Mouse (Mus musculus) liver, embryonic 13.5 days (tissue): Measurements from ENCODE around the gene Kcnq4. TPM values are rescaled to one million over a fixed set of nuclear protein-coding genes. Genes with fewer than 3 reads are reported as not detected.

ENCODE experiments used
- ATAC-seq: fragments of 200-750 bp; cut with Nextera tagmentation; 2 replicates; pipeline ENCODE4 v1.8.0; 2017; ENCODE audit warnings: low read depth, mild to moderate bottlenecking, moderate number of reproducible peaks, moderate library complexity
- DNase-seq: peaks from one replicate; pipeline ENCODE4 v3.0.0; 2022
- H3K27ac ChIP-seq: fragments of 300-500 bp; sonication (generic); 2 replicates; pipeline ENCODE4 v1.5.1; 2015; ENCODE audit warnings: moderate library complexity, mild to moderate bottlenecking, inconsistent platforms
- H3K27me3 ChIP-seq: fragments of 300-500 bp; sonication (generic); 2 replicates; pipeline ENCODE4 v1.6.1; 2015; ENCODE audit warnings: mild to moderate bottlenecking, inconsistent platforms
- H3K36me3 ChIP-seq: fragments of 300-500 bp; sonication (generic); 2 replicates; pipeline ENCODE4 v1.6.1; 2015; ENCODE audit warnings: mild to moderate bottlenecking, inconsistent platforms
- H3K4me1 ChIP-seq: fragments of 300-500 bp; sonication (generic); replicated peaks from 2 replicates; pipeline ENCODE4 v1.6.1; 2015; ENCODE audit warnings: inconsistent platforms
- H3K4me2 ChIP-seq: fragments of 300-500 bp; sonication (generic); 2 replicates; pipeline ENCODE4 v1.6.1; 2015; ENCODE audit warnings: inconsistent platforms, mild to moderate bottlenecking, moderate library complexity
- H3K4me3 ChIP-seq: fragments of 300-500 bp; sonication (generic); replicated peaks from 2 replicates; pipeline ENCODE4 v1.5.1; 2015; ENCODE audit warnings: mild to moderate bottlenecking, inconsistent platforms
- H3K9ac ChIP-seq: fragments of 300-500 bp; sonication (generic); 2 replicates; pipeline ENCODE4 v1.6.1; 2015; ENCODE audit warnings: mild to moderate bottlenecking, inconsistent platforms
- H3K9me3 ChIP-seq: fragments of 300-500 bp; sonication (generic); replicated peaks from 2 replicates; pipeline ENCODE4 v1.6.1; 2016; ENCODE audit warnings: inconsistent platforms
- WGBS: fragments of 180-500 bp; shearing (Covaris S2); methylation state at CpG from one replicate; pipeline ENCODE4 v1.1.7; 2015; ENCODE audit not compliant: insufficient replicate concordance; 5-methylcytosine and 5-hydroxymethylcytosine counted together
- polyA plus RNA-seq: library from polyadenylated mRNA; unstranded; fragments of >200 nt; fragmentation: Nextera tagmentation; extraction: Ambion mirVana; gene quantifications from 2 replicates; pipeline ENCODE4 v1.2.1, GENCODE M21; 2015

Gene Kcnq4
- polyA plus RNA-seq, 1 experiment from 2014 or later = 0.10 TPM

DNA sequence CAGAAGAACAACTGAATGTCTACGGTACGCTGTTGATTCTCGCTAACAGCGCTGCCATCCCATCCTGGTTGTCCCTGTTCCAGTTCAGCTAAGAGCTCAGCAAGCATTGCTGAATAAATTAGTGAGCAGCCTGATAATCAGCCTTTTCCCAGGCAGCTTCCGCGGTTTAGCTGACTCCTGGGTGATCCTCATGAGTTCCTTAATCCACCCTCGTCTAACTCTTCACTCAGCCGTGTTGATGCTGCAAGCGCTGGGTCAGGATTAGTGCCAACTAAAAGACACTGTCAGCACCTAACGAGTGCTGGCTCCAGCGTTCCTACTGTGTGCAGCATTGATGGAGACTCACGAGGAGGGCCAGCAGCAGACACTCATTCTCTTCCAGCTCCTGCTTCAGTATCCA is 77.4 kb downstream of the Kcnq4 start:
- no peak overlapping the region for H3K4me2 ChIP-seq
- H3K27ac ChIP-seq = peak overlapping the region; percentile 96
- ATAC-seq (no peak), DNase-seq (no peak)
- no peak overlapping the region for H3K4me3 ChIP-seq
- H3K4me1 ChIP-seq = peaks cover 87% of the 10 kb centered on the region
- no peaks in the 10 kb centered on the region for H3K27me3 ChIP-seq
- no peak overlapping the region for H3K9ac ChIP-seq
- peaks cover 8% of the 10 kb centered on the region; the same call in 1 of the 2 replicates for H3K36me3 ChIP-seq
- no peaks in the 10 kb centered on the region for H3K9me3 ChIP-seq
- 49% methylated on average over 12 of the region's 12 CpGs for WGBS

GRCm38 (mm10) chr4:120669585-120669984 is 78.8 kb downstream of the Kcnq4 start:
- peak overlapping the region; percentile 96 for H3K27ac ChIP-seq

GRCm38 (mm10) chr4:120668551-120668950 is 79.9 kb downstream of the Kcnq4 start:
- Histone ChIP-seq H3K9me3 (no peaks in the 10 kb centered on the region), H3K9ac (peak overlapping the region; percentile 98), H3K4me1 (peaks cover 86% of the 10 kb centered on the region), H3K36me3 (peaks cover 8% of the 10 kb centered on the region; the same call in 1 of the 2 replicates), H3K4me3 (peak overlapping the region; percentile 94), H3K27me3 (no peaks in the 10 kb centered on the region), H3K4me2 (peak overlapping the region; percentile 91), H3K27ac (peak overlapping the region; percentile 96)
- no peak for ATAC-seq
- peak; percentile 59 for DNase-seq
- WGBS = 70% methylated on average over 4 of the region's 4 CpGs

More at GRCm38 (mm10) chr4:120669585-120669984, 78.8 kb downstream of the Kcnq4 start:
- DNase-seq (peak; percentile 58), ATAC-seq (no peak)
- H3K36me3 ChIP-seq = peaks cover 8% of the 10 kb centered on the region; the same call in 1 of the 2 replicates
- no peak overlapping the region for H3K4me3 ChIP-seq
- peaks cover 89% of the 10 kb centered on the region for H3K4me1 ChIP-seq
- H3K4me2 ChIP-seq = peak overlapping the region; percentile 91
- H3K9ac ChIP-seq = 0 out of 2 replicates have a peak overlapping the region, but pooled peaks have one; percentile 98
- no peaks in the 10 kb centered on the region for H3K9me3 ChIP-seq
- H3K27me3 ChIP-seq = no peaks in the 10 kb centered on the region
- WGBS = 37% methylated on average over 5 of the region's 5 CpGs

GRCm38 (mm10) chr4:120667555-120667954 is 80.9 kb downstream of the Kcnq4 start:
- ATAC-seq = no peak
- peaks cover 86% of the 10 kb centered on the region for H3K4me1 ChIP-seq
- WGBS = 10% methylated on average over 10 of the region's 10 CpGs

GRCm38 (mm10) chr4:120667045-120667501 is 81.3 kb downstream of the Kcnq4 start:
- Histone ChIP-seq H3K27ac (peak overlapping the region; percentile 96), H3K9ac (peak overlapping the region; percentile 98), H3K4me1 (peaks cover 86% of the 10 kb centered on the region), H3K36me3 (peaks cover 8% of the 10 kb centered on the region; the same call in 1 of the 2 replicates), H3K4me3 (peak overlapping the region; percentile 94), H3K4me2 (peak overlapping the region; percentile 91), H3K9me3 (no peaks in the 10 kb centered on the region), H3K27me3 (no peaks in the 10 kb centered on the region)
- ATAC-seq = peak; percentile 27
- under 1% methylated on average over 50 of the region's 50 CpGs for WGBS
- peak; percentile 54 for DNase-seq

More at GRCm38 (mm10) chr4:120667555-120667954, 80.9 kb downstream of the Kcnq4 start:
- no peak for DNase-seq
- peak overlapping the region; percentile 94 for H3K4me3 ChIP-seq
- H3K9ac ChIP-seq = peak overlapping the region; percentile 98
- peak overlapping the region; percentile 91 for H3K4me2 ChIP-seq
- peak overlapping the region; percentile 96 for H3K27ac ChIP-seq
- H3K36me3 ChIP-seq = peaks cover 8% of the 10 kb centered on the region; the same call in 1 of the 2 replicates
- H3K27me3 ChIP-seq = no peaks in the 10 kb centered on the region
- H3K9me3 ChIP-seq = no peaks in the 10 kb centered on the region

DNA sequence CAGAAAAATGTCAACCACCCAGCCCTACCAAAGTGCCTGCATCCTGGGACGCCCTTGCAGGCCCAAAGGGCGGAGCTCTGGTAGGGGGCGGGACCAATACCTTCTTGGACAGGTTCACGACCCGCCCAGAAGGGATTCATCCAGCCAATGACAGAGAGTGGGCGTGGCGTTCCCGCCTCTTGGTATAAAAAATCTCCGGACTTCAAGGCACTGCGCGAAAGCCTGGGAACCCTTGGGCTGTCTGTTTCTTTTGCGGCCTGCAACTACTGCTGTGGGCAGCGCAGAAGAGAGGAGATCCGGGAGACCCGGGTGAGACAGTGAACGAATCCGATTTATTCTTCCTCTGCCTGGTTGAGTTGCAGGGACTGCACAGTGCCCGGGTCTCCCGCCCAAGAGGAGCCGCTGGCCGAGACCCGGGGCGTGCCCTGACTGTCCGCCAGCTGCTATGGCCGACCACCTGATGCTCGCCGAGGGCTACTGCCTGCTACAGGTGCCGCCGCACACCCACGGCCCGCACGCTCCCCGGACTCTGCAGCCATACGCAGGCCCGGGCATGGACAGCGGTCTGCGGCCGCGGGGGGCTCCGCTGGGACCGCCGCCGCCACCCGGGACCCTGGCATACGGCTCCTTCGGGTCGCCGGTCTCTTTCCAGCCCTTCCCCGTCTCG is 81.9 kb downstream of the Kcnq4 start, which contains the start of gene Cited4:
Gene Cited4, plus strand, starts transcription at position 215 of the 667 bp plus-strand sequence.
- Histone ChIP-seq H3K27ac (peak within 1 kb of the TSS; percentile 96), H3K9me3 (no peaks in the 10 kb centered on the region), H3K4me3 (peak within 1 kb of the TSS; percentile 94), H3K4me1 (peaks cover 84% of the 10 kb centered on the region), H3K9ac (peak within 1 kb of the TSS; percentile 98), H3K36me3 (peaks cover 8% of the 10 kb centered on the region; the same call in 1 of the 2 replicates), H3K27me3 (no peaks in the 10 kb centered on the region), H3K4me2 (peak within 1 kb of the TSS; percentile 91)
- ATAC-seq = peak; percentile 84
- WGBS = under 1% methylated on average over 50 of the region's 50 CpGs
- DNase-seq = peak; percentile 100

DNA sequence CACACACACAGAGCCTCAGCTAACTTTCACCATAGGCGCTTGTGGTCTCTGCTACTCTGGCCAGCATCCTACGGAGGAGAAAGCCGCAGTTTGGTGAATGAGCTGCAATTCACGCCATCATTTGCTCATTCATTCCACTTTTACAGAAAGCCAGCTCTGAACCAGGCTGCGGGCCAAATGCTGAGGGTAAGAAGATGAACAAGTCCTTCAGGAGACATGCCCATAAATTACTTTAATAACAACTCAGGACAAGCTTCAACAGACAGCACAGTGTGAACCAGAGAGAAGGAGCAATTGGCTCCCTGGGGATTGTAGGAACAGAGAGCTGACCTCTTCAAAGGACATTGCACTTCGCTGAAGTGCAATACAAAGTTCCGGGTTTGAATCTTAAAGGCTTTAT is 82.6 kb downstream of the Kcnq4 start:
- Histone ChIP-seq H3K4me2 (peak overlapping the region; percentile 91), H3K9me3 (no peaks in the 10 kb centered on the region), H3K9ac (peak overlapping the region; percentile 69), H3K4me1 (peaks cover 77% of the 10 kb centered on the region), H3K27ac (peak overlapping the region; percentile 94), H3K36me3 (peaks cover 8% of the 10 kb centered on the region; the same call in 1 of the 2 replicates), H3K4me3 (peak overlapping the region; percentile 94), H3K27me3 (no peaks in the 10 kb centered on the region)
- DNase-seq (no peak), ATAC-seq (no peak)
- 44% methylated on average over 7 of the region's 7 CpGs for WGBS

DNA sequence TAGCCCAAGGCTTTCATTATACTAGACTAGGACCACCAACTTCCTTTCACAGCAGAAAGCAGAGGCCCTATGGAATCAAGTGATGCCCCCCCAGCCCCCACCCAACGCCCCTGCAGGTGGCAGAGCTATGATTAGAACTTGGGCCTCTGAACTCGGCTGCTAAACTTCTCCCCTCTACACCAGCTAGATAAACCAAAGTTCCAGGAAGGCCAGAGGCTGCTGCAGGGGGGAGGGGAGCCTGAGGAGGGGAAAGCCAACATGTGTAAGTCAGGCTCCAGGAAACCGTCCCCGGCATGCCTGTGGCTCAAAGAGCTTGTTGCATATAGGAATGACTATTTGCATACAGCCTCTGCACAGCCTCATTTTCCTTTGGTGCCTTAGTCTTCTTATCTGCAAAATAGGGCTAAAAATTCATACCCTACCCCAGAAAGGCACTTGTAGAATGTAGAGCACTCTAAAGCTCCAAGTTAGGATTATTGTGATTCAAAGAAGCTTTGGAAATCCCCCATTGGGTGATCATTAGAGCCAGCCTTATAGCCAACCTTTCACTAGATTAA is 83.2 kb downstream of the Kcnq4 start:
- Histone ChIP-seq H3K4me3 (peak overlapping the region; percentile 94), H3K9ac (peak overlapping the region; percentile 69), H3K36me3 (peaks cover 8% of the 10 kb centered on the region; the same call in 1 of the 2 replicates), H3K27ac (peak overlapping the region; percentile 94), H3K27me3 (no peaks in the 10 kb centered on the region), H3K4me1 (peaks cover 72% of the 10 kb centered on the region), H3K9me3 (no peaks in the 10 kb centered on the region), H3K4me2 (peak overlapping the region; percentile 91)
- peak; percentile 88 for DNase-seq
- WGBS = 4% methylated on average over 4 of the region's 4 CpGs
- peak; percentile 74 for ATAC-seq

- Histone ChIP-seq H3K4me1 (peaks cover 65% of the 10 kb centered on the region), H3K4me2 (peak overlapping the region; percentile 91), H3K9ac (peak overlapping the region; percentile 69), H3K4me3 (0 out of 2 replicates have a peak overlapping the region, but pooled peaks have one; percentile 94), H3K36me3 (peaks cover 8% of the 10 kb centered on the region; the same call in 1 of the 2 replicates), H3K9me3 (no peaks in the 10 kb centered on the region), H3K27me3 (no peaks in the 10 kb centered on the region), H3K27ac (peak overlapping the region; percentile 94)
- no peak for ATAC-seq
- DNase-seq = no peak
- WGBS = 16% methylated on average over 2 of the region's 2 CpGs
Observed at GRCm38 (mm10) chr4:120664601-120665000, 83.8 kb downstream of the Kcnq4 start.

GRCm38 (mm10) chr4:120660485-120660884 is 87.9 kb downstream of the Kcnq4 start:
- H3K9me3 ChIP-seq = no peaks in the 10 kb centered on the region
- no peak for ATAC-seq
- no peak overlapping the region for H3K4me3 ChIP-seq
- H3K4me2 ChIP-seq = no peak overlapping the region
- H3K36me3 ChIP-seq = no peaks in the 10 kb centered on the region
- DNase-seq = no peak
- 0 out of 2 replicates have a peak, but pooled peaks cover 2% of the 10 kb centered on the region for H3K27me3 ChIP-seq
- no peak overlapping the region for H3K27ac ChIP-seq
- WGBS = 45% methylated on average over 4 of the region's 4 CpGs
- peaks cover 35% of the 10 kb centered on the region for H3K4me1 ChIP-seq
- no peak overlapping the region for H3K9ac ChIP-seq

DNA sequence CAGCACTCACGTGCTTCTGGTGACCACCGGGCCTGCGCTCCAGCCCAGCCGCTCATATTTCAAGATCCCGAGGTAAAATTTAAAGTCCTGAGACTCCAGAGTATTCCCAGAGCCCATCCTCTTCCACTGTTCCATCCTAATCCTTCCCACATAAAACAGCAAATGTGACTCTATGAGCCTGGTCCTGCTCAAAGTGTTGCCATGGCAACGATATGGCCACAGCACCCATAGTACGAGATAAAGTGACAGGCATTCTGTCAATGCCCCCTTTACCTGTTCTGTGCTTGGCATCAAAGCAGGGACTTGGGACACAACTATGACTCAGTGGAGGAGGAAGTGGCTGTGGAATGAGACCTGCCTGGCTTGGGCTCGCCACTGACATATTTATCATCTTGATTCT is 92.5 kb downstream of the Kcnq4 start:
- H3K4me2 ChIP-seq = no peak overlapping the region
- H3K4me3 ChIP-seq = no peak overlapping the region
- H3K27ac ChIP-seq = no peak overlapping the region
- no peaks in the 10 kb centered on the region for H3K9me3 ChIP-seq
- peaks cover 14% of the 10 kb centered on the region for H3K27me3 ChIP-seq
- ATAC-seq (no peak), DNase-seq (no peak)
- peaks cover 6% of the 10 kb centered on the region for H3K4me1 ChIP-seq
- no peak overlapping the region for H3K9ac ChIP-seq
- WGBS = 77% methylated on average over 8 of the region's 8 CpGs
- no peaks in the 10 kb centered on the region for H3K36me3 ChIP-seq
